Mouse (Mus musculus): ENCODE measurements around the gene Dnpep. TPM values are rescaled to one million over a fixed set of nuclear protein-coding genes. Genes with fewer than 3 reads are reported as not detected.

Gene Dnpep
- polyA plus RNA-seq, 1 experiment from 2014 or later, result 178 TPM

GRCm38 (mm10) chr1:75357261-75357660 lies 39.5 kb upstream of the Dnpep start:
- H3K9me3 ChIP-seq (replicated peaks; ENCODE audit: control insufficient read depth, low read length), result no peaks in the 10 kb centered on the region
- H3K27ac ChIP-seq (ENCODE audit: low read depth, low read length), result no peak overlapping the region
- peaks cover 3% of the 10 kb centered on the region; the same call in 1 of the 2 replicates for H3K4me1 ChIP-seq (ENCODE audit: control insufficient read depth, insufficient read depth, low read length)
- H3K27me3 ChIP-seq (replicated peaks; ENCODE audit: control insufficient read depth, insufficient read depth, low read length), result peaks cover 36% of the 10 kb centered on the region
- no peak overlapping the region for H3K4me3 ChIP-seq (ENCODE audit: low read depth, low read length)
- DNase-seq (ENCODE audit: low spot score) (peak; percentile 45), ATAC-seq (no peak)
- WGBS, result 82% methylated on average over 7 of the region's 7 CpGs
- H3K36me3 ChIP-seq (ENCODE audit: control insufficient read depth, insufficient read depth, low read length), result no peaks in the 10 kb centered on the region
- H3K4me2 ChIP-seq (ENCODE audit: low read length), result no peak overlapping the region
- no peak overlapping the region for H3K9ac ChIP-seq (ENCODE audit: low read length)

DNA sequence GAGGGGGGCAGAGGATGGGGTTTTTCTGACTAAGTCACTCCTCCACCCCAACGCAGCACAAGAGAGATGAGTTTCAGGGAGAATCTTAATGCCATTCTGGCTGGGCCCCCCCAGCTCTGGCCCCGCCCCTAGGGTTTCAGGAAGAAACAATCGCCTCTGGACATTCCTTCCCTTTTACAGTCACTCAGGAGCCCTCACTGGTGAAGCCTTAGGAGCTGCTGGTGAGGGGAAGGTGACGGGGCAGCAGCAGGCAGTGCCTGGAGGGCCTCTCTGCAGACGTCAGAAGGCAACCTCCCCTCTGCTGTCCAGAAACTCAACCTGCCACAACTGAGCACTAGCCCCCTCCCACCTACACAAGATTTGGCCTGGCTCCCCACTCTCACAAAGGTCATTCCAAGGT lies 31.5 kb upstream of the Dnpep start:
- Histone ChIP-seq H3K9ac (ENCODE audit: low read length) (no peak overlapping the region), H3K4me1 (ENCODE audit: control insufficient read depth, insufficient read depth, low read length) (peaks cover 5% of the 10 kb centered on the region; the same call in 1 of the 2 replicates), H3K36me3 (ENCODE audit: control insufficient read depth, insufficient read depth, low read length) (no peaks in the 10 kb centered on the region), H3K4me2 (ENCODE audit: low read length) (no peak overlapping the region), H3K4me3 (ENCODE audit: low read depth, low read length) (no peak overlapping the region), H3K27me3 (replicated peaks; ENCODE audit: control insufficient read depth, insufficient read depth, low read length) (no peaks in the 10 kb centered on the region), H3K9me3 (replicated peaks; ENCODE audit: control insufficient read depth, low read length) (no peaks in the 10 kb centered on the region), H3K27ac (ENCODE audit: low read depth, low read length) (no peak overlapping the region)
- DNase-seq (ENCODE audit: low spot score) (no peak), ATAC-seq (no peak)
- 45% methylated on average over 5 of the region's 5 CpGs for WGBS

DNA sequence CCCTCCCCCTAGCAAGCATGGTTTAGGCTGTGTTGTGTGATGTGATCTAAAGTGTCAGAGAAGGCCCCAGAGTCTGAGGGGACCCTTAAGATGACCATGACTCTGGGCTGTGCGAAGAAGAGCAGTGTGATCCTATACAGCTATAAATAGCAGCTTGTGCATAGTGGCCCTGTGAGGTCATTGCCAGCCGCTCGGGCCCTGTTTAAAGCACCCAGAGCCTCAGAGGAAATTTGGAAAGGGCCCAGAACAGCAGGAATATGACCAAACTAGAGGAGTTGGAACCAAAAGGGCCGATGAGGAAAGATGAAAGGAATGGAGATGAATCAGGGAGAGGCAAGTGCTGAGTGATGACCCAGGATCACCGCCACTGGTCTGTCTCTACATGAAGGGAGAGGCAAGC lies 29.5 kb upstream of the Dnpep start:
- Histone ChIP-seq H3K36me3 (ENCODE audit: control insufficient read depth, insufficient read depth, low read length) (no peaks in the 10 kb centered on the region), H3K4me1 (ENCODE audit: control insufficient read depth, insufficient read depth, low read length) (peaks cover 5% of the 10 kb centered on the region; the same call in 1 of the 2 replicates), H3K27me3 (replicated peaks; ENCODE audit: control insufficient read depth, insufficient read depth, low read length) (no peaks in the 10 kb centered on the region), H3K4me3 (ENCODE audit: low read depth, low read length) (no peak overlapping the region), H3K27ac (ENCODE audit: low read depth, low read length) (no peak overlapping the region), H3K9me3 (replicated peaks; ENCODE audit: control insufficient read depth, low read length) (no peaks in the 10 kb centered on the region), H3K4me2 (ENCODE audit: low read length) (no peak overlapping the region), H3K9ac (ENCODE audit: low read length) (no peak overlapping the region)
- WGBS, result 85% methylated on average over 5 of the region's 5 CpGs
- ATAC-seq (no peak), DNase-seq (ENCODE audit: low spot score) (no peak)

GRCm38 (mm10) chr1:75345036-75345935 lies 27.5 kb upstream of the Dnpep start:
- no peaks in the 10 kb centered on the region for H3K36me3 ChIP-seq (ENCODE audit: control insufficient read depth, insufficient read depth, low read length)
- H3K9me3 ChIP-seq (replicated peaks; ENCODE audit: control insufficient read depth, low read length), result no peaks in the 10 kb centered on the region
- ATAC-seq, result no peak
- no peak overlapping the region for H3K27ac ChIP-seq (ENCODE audit: low read depth, low read length)
- peaks cover 5% of the 10 kb centered on the region; the same call in 1 of the 2 replicates for H3K4me1 ChIP-seq (ENCODE audit: control insufficient read depth, insufficient read depth, low read length)
- WGBS, result 35% methylated on average over 20 of the region's 20 CpGs
- H3K4me3 ChIP-seq (ENCODE audit: low read depth, low read length), result no peak overlapping the region
- H3K9ac ChIP-seq (ENCODE audit: low read length), result no peak overlapping the region
- no peak overlapping the region for H3K4me2 ChIP-seq (ENCODE audit: low read length)
- no peak for DNase-seq (ENCODE audit: low spot score)
- H3K27me3 ChIP-seq (replicated peaks; ENCODE audit: control insufficient read depth, insufficient read depth, low read length), result no peaks in the 10 kb centered on the region

DNA sequence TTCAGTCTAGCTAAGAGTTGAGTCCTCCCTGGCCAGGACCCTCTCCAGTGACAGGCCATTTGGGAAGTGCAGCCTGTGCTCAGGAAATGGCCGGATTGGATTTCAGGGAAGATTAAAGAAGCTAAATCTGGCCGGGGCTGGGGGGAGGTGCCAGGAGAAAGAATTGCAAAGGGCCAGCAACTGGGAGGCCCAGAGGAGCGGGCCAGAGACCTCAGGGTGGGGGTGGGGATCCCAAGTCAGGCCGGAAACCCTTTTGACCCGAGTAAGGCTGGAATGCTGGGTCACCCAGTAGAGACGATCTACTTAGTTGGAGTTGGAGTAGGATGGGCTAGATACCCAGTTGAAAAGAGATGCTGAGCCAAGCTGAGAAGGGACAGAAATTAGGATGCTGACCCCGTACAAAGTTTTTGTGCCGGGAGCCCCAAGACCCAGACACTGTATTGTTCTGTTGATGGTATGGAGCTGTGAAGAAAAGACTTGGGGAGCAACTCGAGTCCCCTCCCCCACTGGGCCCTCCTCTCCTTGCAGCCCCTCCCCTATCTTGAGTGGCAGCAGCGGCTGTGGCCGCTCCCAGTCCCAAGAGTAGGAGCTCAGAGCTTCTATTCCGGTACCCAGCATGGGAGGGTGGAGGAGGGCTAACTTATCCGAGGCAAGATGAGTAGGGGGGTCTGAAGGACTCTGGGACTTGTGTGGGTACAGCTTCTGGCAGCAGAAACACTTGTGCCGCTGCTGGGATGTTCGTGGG lies 26.7 kb upstream of the Dnpep start:
- no peak overlapping the region for H3K27ac ChIP-seq (ENCODE audit: low read depth, low read length)
- WGBS, result 8% methylated on average over 15 of the region's 15 CpGs
- no peak overlapping the region for H3K4me2 ChIP-seq (ENCODE audit: low read length)
- no peaks in the 10 kb centered on the region for H3K9me3 ChIP-seq (replicated peaks; ENCODE audit: control insufficient read depth, low read length)
- H3K27me3 ChIP-seq (replicated peaks; ENCODE audit: control insufficient read depth, insufficient read depth, low read length), result no peaks in the 10 kb centered on the region
- H3K9ac ChIP-seq (ENCODE audit: low read length), result no peak overlapping the region
- H3K4me3 ChIP-seq (ENCODE audit: low read depth, low read length), result no peak overlapping the region
- peaks cover 5% of the 10 kb centered on the region; the same call in 1 of the 2 replicates for H3K4me1 ChIP-seq (ENCODE audit: control insufficient read depth, insufficient read depth, low read length)
- DNase-seq (ENCODE audit: low spot score) (no peak), ATAC-seq (0 out of 2 replicates have a peak, but pooled peaks have one; percentile 37)
- no peaks in the 10 kb centered on the region for H3K36me3 ChIP-seq (ENCODE audit: control insufficient read depth, insufficient read depth, low read length)

- peak; percentile 93 for DNase-seq (ENCODE audit: low spot score)
- Histone ChIP-seq H3K4me1 (ENCODE audit: control insufficient read depth, insufficient read depth, low read length) (peaks cover 7% of the 10 kb centered on the region; the same call in 1 of the 2 replicates), H3K36me3 (ENCODE audit: control insufficient read depth, insufficient read depth, low read length) (no peaks in the 10 kb centered on the region), H3K4me3 (ENCODE audit: low read depth, low read length) (no peak overlapping the region), H3K27ac (ENCODE audit: low read depth, low read length) (no peak overlapping the region), H3K9me3 (replicated peaks; ENCODE audit: control insufficient read depth, low read length) (no peaks in the 10 kb centered on the region), H3K27me3 (replicated peaks; ENCODE audit: control insufficient read depth, insufficient read depth, low read length) (no peaks in the 10 kb centered on the region), H3K9ac (ENCODE audit: low read length) (no peak overlapping the region), H3K4me2 (ENCODE audit: low read length) (no peak overlapping the region)
- WGBS, result under 1% methylated on average over 8 of the region's 8 CpGs
- ATAC-seq, result 0 out of 2 replicates have a peak, but pooled peaks have one; percentile 60
These were observed 25.2 kb upstream of the Dnpep start for GRCm38 (mm10) chr1:75342874-75343416.

DNA sequence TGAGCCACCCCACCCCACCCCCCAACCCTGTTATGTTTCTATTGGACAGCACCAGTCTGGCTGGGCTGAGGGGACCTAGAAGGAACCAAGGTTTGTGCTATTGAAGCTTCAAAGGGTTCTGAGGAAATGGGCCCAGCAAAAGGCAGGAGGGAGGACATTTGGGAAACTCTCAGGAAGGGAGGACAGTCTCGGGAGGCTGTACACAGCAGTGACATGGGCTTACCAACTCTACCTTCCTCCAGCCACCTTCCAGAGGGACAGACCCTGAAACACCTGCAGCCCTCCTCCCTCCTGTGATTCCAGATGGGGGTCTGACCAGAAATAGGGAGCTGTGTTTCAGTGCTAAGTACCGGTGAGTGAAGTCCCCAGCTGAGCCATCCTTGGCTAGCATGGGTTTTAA lies 22.7 kb upstream of the Dnpep start:
- Histone ChIP-seq H3K27me3 (replicated peaks; ENCODE audit: control insufficient read depth, insufficient read depth, low read length) (no peaks in the 10 kb centered on the region), H3K27ac (ENCODE audit: low read depth, low read length) (no peak overlapping the region), H3K4me2 (ENCODE audit: low read length) (no peak overlapping the region), H3K4me1 (ENCODE audit: control insufficient read depth, insufficient read depth, low read length) (peaks cover 7% of the 10 kb centered on the region; the same call in 1 of the 2 replicates), H3K4me3 (ENCODE audit: low read depth, low read length) (no peak overlapping the region), H3K9me3 (replicated peaks; ENCODE audit: control insufficient read depth, low read length) (no peaks in the 10 kb centered on the region), H3K9ac (ENCODE audit: low read length) (no peak overlapping the region), H3K36me3 (ENCODE audit: control insufficient read depth, insufficient read depth, low read length) (no peaks in the 10 kb centered on the region)
- no peak for DNase-seq (ENCODE audit: low spot score)
- 71% methylated on average over 2 of the region's 2 CpGs for WGBS
- ATAC-seq, result no peak

DNA sequence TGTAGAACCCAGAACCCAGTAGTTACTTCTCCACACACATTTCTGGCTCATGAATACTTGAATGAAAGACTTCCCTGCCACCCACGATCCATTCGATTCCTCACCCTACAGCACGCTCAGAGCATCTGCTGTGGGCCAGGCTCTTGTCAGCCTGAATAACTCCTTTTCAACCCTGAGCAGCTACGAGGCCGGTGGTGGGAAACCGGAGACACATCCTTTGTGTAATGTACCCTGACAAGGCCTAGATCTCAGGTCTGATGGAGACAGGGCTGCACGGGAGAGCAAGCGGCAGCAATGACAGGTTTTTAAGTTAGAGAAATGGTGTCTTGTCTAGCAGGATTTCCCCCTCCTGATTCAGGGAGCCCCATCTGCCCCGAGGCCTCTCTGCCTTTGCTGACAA lies 21.5 kb upstream of the Dnpep start:
- H3K27me3 ChIP-seq (replicated peaks; ENCODE audit: control insufficient read depth, insufficient read depth, low read length), result no peaks in the 10 kb centered on the region
- H3K9ac ChIP-seq (ENCODE audit: low read length), result peak overlapping the region; percentile 25; the same call in 1 of the 2 replicates
- DNase-seq (ENCODE audit: low spot score), result no peak
- H3K27ac ChIP-seq (ENCODE audit: low read depth, low read length), result no peak overlapping the region
- no peaks in the 10 kb centered on the region for H3K36me3 ChIP-seq (ENCODE audit: control insufficient read depth, insufficient read depth, low read length)
- H3K9me3 ChIP-seq (replicated peaks; ENCODE audit: control insufficient read depth, low read length), result no peaks in the 10 kb centered on the region
- ATAC-seq, result no peak
- 46% methylated on average over 9 of the region's 9 CpGs for WGBS
- no peak overlapping the region for H3K4me3 ChIP-seq (ENCODE audit: low read depth, low read length)
- no peak overlapping the region for H3K4me2 ChIP-seq (ENCODE audit: low read length)
- H3K4me1 ChIP-seq (ENCODE audit: control insufficient read depth, insufficient read depth, low read length), result peaks cover 3% of the 10 kb centered on the region; the same call in 1 of the 2 replicates
